Mouse (Mus musculus) midbrain, embryonic 16.5 days (tissue): ENCODE data around the gene Sfn. TPM values are rescaled to one million over a fixed set of nuclear protein-coding genes. Genes with fewer than 3 reads are reported as not detected.

ENCODE experiments used
- ATAC-seq: fragments of 200-750 bp; cut with Nextera tagmentation; 2 replicates; pipeline ENCODE4 v1.8.0; 2017; ENCODE audit warnings: moderate TSS enrichment
- H3K27ac ChIP-seq: fragments of 300-500 bp; sonication (generic); 2 replicates; pipeline ENCODE4 v1.5.1; 2014; ENCODE audit warnings: mild to moderate bottlenecking, low read length, mixed read lengths
- H3K27me3 ChIP-seq: fragments of 300-500 bp; sonication (generic); 2 replicates; pipeline ENCODE4 v1.6.1; 2014; ENCODE audit warnings: low read depth, low read length, mixed read lengths; ENCODE audit not compliant: control insufficient read depth, insufficient read depth
- H3K36me3 ChIP-seq: fragments of 300-500 bp; sonication (generic); 2 replicates; pipeline ENCODE4 v1.6.1; 2014; ENCODE audit warnings: mild to moderate bottlenecking, low read length, moderate library complexity, mixed read lengths; ENCODE audit not compliant: control insufficient read depth, insufficient read depth
- H3K4me1 ChIP-seq: fragments of 300-500 bp; sonication (generic); 2 replicates; pipeline ENCODE4 v1.6.1; 2014; ENCODE audit warnings: mild to moderate bottlenecking, low read length, mixed read lengths; ENCODE audit not compliant: control insufficient read depth, insufficient read depth
- H3K4me2 ChIP-seq: fragments of 300-500 bp; sonication (generic); 2 replicates; pipeline ENCODE4 v1.6.1; 2014; ENCODE audit warnings: mild to moderate bottlenecking, low read length, mixed read lengths
- H3K4me3 ChIP-seq: fragments of 300-500 bp; sonication (generic); 2 replicates; pipeline ENCODE4 v1.5.1; 2014; ENCODE audit warnings: low read depth, mild to moderate bottlenecking, low read length, moderate library complexity, mixed read lengths
- H3K9ac ChIP-seq: fragments of 300-500 bp; sonication (generic); 2 replicates; pipeline ENCODE4 v1.6.1; 2014; ENCODE audit warnings: low read depth, low read length, mixed read lengths
- H3K9me3 ChIP-seq: fragments of 300-500 bp; sonication (generic); replicated peaks from 2 replicates; pipeline ENCODE4 v1.6.1; 2014; ENCODE audit warnings: mild to moderate bottlenecking, low read length, mixed read lengths; ENCODE audit not compliant: control insufficient read depth, poor library complexity, severe bottlenecking
- WGBS: fragments of 180-500 bp; shearing (Covaris S2); extraction: QIAGEN DNeasy Blood & Tissue Kit; methylation state at CpG from one replicate; pipeline ENCODE4 v1.1.7; 2014; 5-methylcytosine and 5-hydroxymethylcytosine counted together
- microRNA-seq: library from miRNA; unstranded; fragments of <30 nt; microRNA quantifications from one replicate; pipeline ENCODE4, GENCODE M21; 2017
- polyA plus RNA-seq: library from polyadenylated mRNA; unstranded; fragments of >200 nt; fragmentation: Nextera tagmentation; extraction: Ambion mirVana; gene quantifications from 2 replicates; pipeline ENCODE4 v1.2.1, GENCODE M21; 2015

Gene Sfn
- polyA plus RNA-seq, 1 experiment from 2014 or later, result 1.1 TPM

DNA sequence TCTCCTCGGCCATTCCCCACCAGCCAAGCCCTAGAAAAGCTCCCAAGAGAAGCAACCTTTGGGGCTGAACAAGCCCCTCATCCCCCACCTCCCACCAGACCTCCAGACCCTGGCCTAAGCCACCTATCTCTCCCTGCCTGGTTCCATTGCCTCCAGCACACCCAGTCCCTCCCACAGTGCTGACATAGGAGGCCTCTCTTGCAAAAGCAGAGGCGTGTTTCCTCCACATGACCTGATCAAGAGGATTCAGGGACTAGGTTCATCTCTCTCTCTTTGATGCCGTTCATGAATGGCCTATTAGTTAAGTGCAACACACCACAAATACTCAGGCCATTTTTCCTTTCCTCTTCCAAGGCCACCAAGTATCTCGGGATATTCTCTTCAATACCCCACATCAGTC is 42.1 kb downstream of the Sfn start:
- H3K4me2 ChIP-seq, result no peak overlapping the region
- H3K9me3 ChIP-seq, result no peaks in the 10 kb centered on the region
- H3K27ac ChIP-seq, result no peak overlapping the region
- H3K4me3 ChIP-seq, result no peak overlapping the region
- no peaks in the 10 kb centered on the region for H3K4me1 ChIP-seq
- H3K27me3 ChIP-seq, result no peaks in the 10 kb centered on the region
- no peak overlapping the region for H3K9ac ChIP-seq
- no peak for ATAC-seq
- WGBS, result 73% methylated on average over 4 of the region's 4 CpGs
- H3K36me3 ChIP-seq, result no peaks in the 10 kb centered on the region

DNA sequence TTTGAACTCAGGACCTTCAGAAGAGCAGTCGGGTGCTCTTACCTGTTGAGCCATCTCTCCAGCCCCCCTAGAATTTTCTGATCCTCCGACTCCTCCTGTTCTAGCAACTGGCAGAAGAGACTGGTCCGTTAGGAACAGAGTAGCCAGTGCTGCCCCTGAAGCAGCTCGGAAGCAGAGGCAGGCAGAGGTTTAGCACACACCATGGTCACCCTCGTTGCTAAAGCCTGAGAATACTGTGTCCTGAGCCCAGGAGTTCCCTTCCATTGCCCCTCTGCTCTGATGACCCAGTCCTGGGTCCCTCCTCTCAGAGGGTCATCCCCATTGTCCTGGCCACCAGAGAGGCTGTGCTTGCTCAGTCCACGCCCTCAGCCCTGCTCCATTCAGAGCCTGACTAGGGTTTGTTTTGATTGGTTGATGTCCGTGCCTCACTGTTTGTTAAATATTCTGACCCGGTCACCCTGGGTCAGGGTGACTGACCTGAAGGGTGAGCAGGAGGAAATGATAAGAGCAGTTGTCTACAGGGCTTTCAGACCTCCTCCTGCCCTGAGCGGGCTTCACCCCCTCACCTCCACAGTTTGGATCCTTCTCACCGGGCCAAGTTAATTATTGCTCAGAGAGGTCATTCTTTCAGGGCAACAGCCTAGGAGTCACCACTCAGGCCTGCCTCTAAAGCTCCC is 44.8 kb downstream of the Sfn start:
- no peak for ATAC-seq

DNA sequence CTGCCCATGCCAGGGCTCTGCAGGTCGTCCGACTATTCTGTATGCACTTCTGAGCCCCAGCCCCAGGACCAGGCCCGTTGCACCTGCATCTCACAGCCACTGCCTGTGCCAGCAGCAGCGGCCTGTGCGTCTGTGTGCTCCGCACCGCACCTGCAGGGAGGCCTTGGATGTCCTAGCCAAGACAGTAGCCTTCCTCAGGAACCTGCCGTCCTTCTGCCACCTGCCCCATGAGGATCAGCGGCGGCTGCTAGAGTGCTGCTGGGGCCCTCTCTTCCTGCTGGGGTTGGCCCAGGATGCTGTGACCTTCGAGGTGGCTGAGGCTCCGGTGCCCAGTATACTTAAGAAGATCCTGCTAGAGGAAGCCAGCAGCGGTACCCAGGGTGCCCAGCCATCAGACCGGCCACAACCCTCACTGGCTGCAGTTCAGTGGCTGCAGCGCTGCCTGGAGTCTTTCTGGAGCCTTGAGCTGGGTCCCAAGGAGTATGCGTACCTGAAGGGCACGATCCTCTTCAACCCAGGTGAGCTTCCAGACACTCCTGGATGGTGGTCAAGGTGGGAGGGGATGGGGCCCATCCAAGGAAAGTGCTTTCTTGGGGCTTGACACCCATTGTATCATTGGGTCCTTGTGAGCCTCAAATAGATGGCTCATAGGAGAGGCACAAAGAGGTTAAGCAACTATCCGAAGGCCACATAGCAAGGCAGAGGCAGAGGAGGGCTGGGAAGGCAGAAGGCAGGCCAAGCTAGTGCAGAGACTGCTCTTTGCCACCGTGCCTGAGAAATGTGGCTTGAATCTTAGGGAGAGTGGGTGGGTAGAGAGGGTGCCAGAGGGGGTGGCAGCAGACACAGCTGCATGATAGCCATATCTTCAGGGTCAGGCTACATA is 48.3 kb downstream of the Sfn start:
- no peak overlapping the region for H3K4me3 ChIP-seq
- H3K9ac ChIP-seq, result no peak overlapping the region
- no peaks in the 10 kb centered on the region for H3K4me1 ChIP-seq
- H3K9me3 ChIP-seq, result no peaks in the 10 kb centered on the region
- no peak for ATAC-seq
- H3K27ac ChIP-seq, result no peak overlapping the region
- H3K4me2 ChIP-seq, result no peak overlapping the region
- 0 out of 2 replicates have a peak, but pooled peaks cover 2% of the 10 kb centered on the region for H3K27me3 ChIP-seq
- H3K36me3 ChIP-seq, result no peaks in the 10 kb centered on the region
- WGBS, result 75% methylated on average over 19 of the region's 19 CpGs

More for the DNA sequence above, 44.8 kb downstream of the Sfn start:
- no peak overlapping the region for H3K4me3 ChIP-seq
- H3K27ac ChIP-seq, result no peak overlapping the region
- H3K9ac ChIP-seq, result no peak overlapping the region
- H3K27me3 ChIP-seq, result no peaks in the 10 kb centered on the region
- 37% methylated on average over 10 of the region's 10 CpGs for WGBS
- no peak overlapping the region for H3K4me2 ChIP-seq
- no peaks in the 10 kb centered on the region for H3K4me1 ChIP-seq
- no peaks in the 10 kb centered on the region for H3K9me3 ChIP-seq
- no peaks in the 10 kb centered on the region for H3K36me3 ChIP-seq

DNA sequence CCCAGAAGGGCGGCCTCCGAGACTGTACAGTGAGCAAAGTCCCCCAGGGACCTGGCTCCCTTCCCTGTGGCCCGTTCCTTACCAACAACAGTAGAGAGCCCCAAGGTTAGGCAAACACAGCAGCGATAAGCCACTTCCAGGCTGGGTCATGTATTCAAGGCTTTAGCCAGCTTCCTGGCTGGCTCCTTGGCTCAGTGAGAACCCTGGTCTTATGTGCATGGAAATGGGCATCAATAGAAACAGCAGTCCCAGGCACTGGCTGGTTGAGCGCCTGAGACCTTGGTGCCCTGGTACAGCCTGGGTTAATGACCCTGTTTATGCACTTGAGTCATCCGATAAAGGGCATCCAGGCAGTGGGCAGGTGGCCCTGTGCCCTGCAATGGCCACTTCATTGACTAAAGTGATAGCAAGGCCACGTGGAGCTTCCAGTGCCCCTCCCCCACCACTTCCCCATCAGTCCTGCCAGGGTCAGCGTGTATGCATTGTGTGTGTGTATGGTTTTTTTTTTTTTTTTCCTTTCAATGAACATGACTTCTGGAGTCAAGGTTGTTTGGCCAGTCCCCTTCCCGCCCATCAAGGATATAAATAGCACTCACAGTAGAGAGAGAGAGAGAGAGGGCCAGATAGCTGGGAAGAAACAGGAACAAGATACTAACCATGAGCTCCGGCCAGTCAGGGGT is 49.1 kb downstream of the Sfn start, which contains the start of gene Nr0b2:
Nr0b2 (plus strand) TSS at position 609 of the 680 bp plus-strand sequence.
- H3K4me1 ChIP-seq, result no peaks in the 10 kb centered on the region
- H3K27ac ChIP-seq, result no peak within 1 kb of the TSS
- no peak within 1 kb of the TSS for H3K4me3 ChIP-seq
- 0 out of 2 replicates have a peak, but pooled peaks cover 2% of the 10 kb centered on the region for H3K27me3 ChIP-seq
- H3K36me3 ChIP-seq, result no peaks in the 10 kb centered on the region
- H3K9ac ChIP-seq, result no peak within 1 kb of the TSS
- 80% methylated on average over 10 of the region's 10 CpGs for WGBS
- H3K9me3 ChIP-seq, result no peaks in the 10 kb centered on the region
- H3K4me2 ChIP-seq, result no peak within 1 kb of the TSS
- no peak for ATAC-seq

DNA sequence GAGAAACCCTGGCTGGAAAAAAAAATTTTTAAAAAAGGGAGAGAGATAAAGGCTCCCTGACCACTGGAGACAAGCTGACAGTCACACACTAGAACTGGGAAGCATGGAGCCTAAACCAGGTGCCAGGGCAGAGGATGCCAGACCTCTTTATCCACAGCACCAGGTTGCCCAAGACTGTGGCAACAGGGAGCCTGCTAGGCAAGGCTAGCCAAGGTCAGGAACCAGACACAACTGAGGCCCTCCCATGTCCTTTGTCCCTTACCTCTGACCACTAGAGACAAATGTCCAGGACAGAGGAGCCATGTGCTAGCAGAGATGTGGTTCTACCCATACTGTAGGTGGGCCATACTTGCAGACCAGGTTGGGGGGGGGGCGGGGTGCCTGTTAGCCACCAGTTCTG is 49.9 kb downstream of the Sfn start:
- no peaks in the 10 kb centered on the region for H3K9me3 ChIP-seq
- H3K27me3 ChIP-seq, result 0 out of 2 replicates have a peak, but pooled peaks cover 2% of the 10 kb centered on the region
- no peak overlapping the region for H3K4me3 ChIP-seq
- no peak overlapping the region for H3K4me2 ChIP-seq
- H3K9ac ChIP-seq, result no peak overlapping the region
- no peaks in the 10 kb centered on the region for H3K36me3 ChIP-seq
- H3K4me1 ChIP-seq, result no peaks in the 10 kb centered on the region
- no peak for ATAC-seq
- 78% methylated on average over 1 of the region's 1 CpGs for WGBS
- no peak overlapping the region for H3K27ac ChIP-seq

Small RNAs within 50 kb of the gene (microRNA-seq; reads per million reads assigned to microRNA genes)
- not detected for gene Gm23158

Other genes with a start within 250 kb of the Sfn start
- 20.1 and 20.7 TPM in 2 replicates for gene Wdtc1, start 248.7 kb downstream of the Sfn start, polyA plus RNA-seq
- 10.3 and 12.8 TPM in 2 replicates for gene Slc9a1, start 232.5 kb downstream of the Sfn start, polyA plus RNA-seq
- gene Tent5b, start 122.0 kb downstream of the Sfn start, polyA plus RNA-seq, result 0.15 TPM in 2 replicates
- 5.7 and 8.2 TPM in 2 replicates for gene Trnp1, start 103.6 kb downstream of the Sfn start, polyA plus RNA-seq
- 0.61 and 0.69 TPM in 2 replicates for gene Kdf1, start 83.2 kb downstream of the Sfn start, polyA plus RNA-seq
- gene Nudc, start 56.2 kb downstream of the Sfn start, polyA plus RNA-seq, result 247 and 263 TPM in 2 replicates
- not detected in 2 replicates for gene Nr0b2, start 48.8 kb downstream of the Sfn start, polyA plus RNA-seq
- gene Gpatch3, start 27.4 kb downstream of the Sfn start, polyA plus RNA-seq, result 6.1 and 6.5 TPM in 2 replicates
- gene Gpn2, start 17.8 kb downstream of the Sfn start, polyA plus RNA-seq, result 16.1 and 17.0 TPM in 2 replicates
- 3.5 and 4.7 TPM in 2 replicates for gene Zdhhc18, start 48.0 kb upstream of the Sfn start, polyA plus RNA-seq
- 14.7 and 18.5 TPM in 2 replicates for gene Pigv, start 70.5 kb upstream of the Sfn start, polyA plus RNA-seq
- 28.7 and 36.1 TPM in 2 replicates for gene Arid1a, start 154.6 kb upstream of the Sfn start, polyA plus RNA-seq